Mouse (Mus musculus) liver, adult 2 months (tissue): ENCODE data around the gene Map3k12.

Experiments used
- CTCF ChIP-seq: fragments of 200-500 bp; IDR thresholded peaks from 2 replicates; pipeline ENCODE4 v1.5.1; 2011; ENCODE audit warnings: low read depth, low read length, control low read depth
- POLR2A ChIP-seq: fragments of 200-500 bp; IDR thresholded peaks from 2 replicates; pipeline ENCODE4 v1.6.1; 2011; ENCODE audit warnings: low read length, control low read depth; ENCODE audit not compliant: insufficient read depth; ENCODE audit errors: extremely low read depth

DNA sequence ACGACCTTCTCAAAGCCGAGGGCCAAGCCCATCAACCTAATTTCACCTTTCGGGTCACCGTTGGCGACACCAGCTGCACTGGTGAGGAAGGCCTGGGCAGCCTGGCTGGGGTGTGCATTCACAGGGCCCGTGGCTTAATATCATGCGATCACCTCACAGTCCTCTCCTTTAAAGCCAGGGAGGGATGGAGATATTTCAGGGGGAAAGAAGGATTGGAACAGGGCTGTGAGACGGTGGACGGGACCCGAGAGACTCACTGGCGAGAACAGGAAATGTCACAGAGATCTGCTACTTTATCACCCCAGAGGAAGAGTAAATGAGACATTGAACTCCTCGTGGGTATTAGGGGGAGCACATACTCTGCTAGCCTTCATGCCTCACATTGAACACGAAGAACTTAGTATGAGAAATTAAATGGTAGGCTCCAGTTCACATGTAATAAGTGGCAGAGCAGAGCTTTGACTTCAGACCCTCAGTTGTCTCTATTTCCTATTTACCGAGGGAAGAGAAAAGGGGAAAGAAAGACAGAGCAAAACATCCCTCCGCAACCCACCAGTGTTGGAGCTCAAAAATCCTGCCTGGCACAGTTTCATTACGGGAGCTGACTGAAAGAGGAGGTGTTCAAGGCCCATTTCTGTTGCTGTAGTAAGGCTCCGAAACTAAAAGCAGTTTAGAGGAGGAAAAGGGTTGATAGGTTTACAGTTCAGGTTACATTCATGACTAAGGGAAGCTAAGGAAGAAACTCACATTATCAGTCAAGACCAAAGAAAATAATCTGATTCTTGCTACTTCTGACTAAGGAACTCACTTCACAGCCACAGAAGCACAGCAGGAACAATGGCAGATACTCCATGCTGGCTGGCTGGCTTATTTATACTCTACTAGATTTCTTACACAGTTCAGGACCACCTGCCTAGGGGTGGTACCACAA lies 2.6 kb upstream of the Map3k12 start:
- TF ChIP-seq CTCF (no peak), POLR2A (no peak)
